Mouse (Mus musculus) forebrain, postnatal 0 days (tissue): ENCODE data around the gene Pigl. TPM values are rescaled to one million over a fixed set of nuclear protein-coding genes. Genes with fewer than 3 reads are reported as not detected.
A peak's percentile ranks its signal among the peaks of the same experiment; 100 is the strongest.

ENCODE experiments used
- ATAC-seq: fragments of 200-750 bp; cut with Nextera tagmentation; 2 replicates; pipeline ENCODE4 v1.8.0; 2017; ENCODE audit warnings: mild to moderate bottlenecking, moderate library complexity
- DNase-seq: peaks from one replicate; pipeline ENCODE4 v3.0.0-alpha.2; 2015
- H3K27ac ChIP-seq: fragments of 300-500 bp; sonication (generic); 2 replicates; pipeline ENCODE4 v1.5.1; 2014; ENCODE audit warnings: low read depth, mild to moderate bottlenecking, antibody characterized with exemption, low read length, moderate library complexity, mixed read lengths
- H3K27me3 ChIP-seq: fragments of 300-500 bp; sonication (generic); 2 replicates; pipeline ENCODE4 v1.6.1; 2014; ENCODE audit warnings: mild to moderate bottlenecking, low read length, mixed read lengths; ENCODE audit not compliant: insufficient read depth
- H3K36me3 ChIP-seq: fragments of 300-500 bp; sonication (generic); 2 replicates; pipeline ENCODE4 v1.6.1; 2014; ENCODE audit warnings: mild to moderate bottlenecking, moderate library complexity; ENCODE audit not compliant: insufficient read depth
- H3K4me1 ChIP-seq: fragments of 300-500 bp; sonication (generic); 2 replicates; pipeline ENCODE4 v1.6.1; 2014; ENCODE audit warnings: antibody characterized with exemption; ENCODE audit not compliant: insufficient read depth
- H3K4me2 ChIP-seq: fragments of 300-500 bp; sonication (generic); 2 replicates; pipeline ENCODE4 v1.6.1; 2014; ENCODE audit warnings: low read depth, mild to moderate bottlenecking, moderate library complexity
- H3K4me3 ChIP-seq: fragments of 300-500 bp; sonication (generic); 2 replicates; pipeline ENCODE4 v1.5.1; 2014; ENCODE audit warnings: low read depth, low read length, mixed read lengths
- H3K9ac ChIP-seq: fragments of 300-500 bp; sonication (generic); 2 replicates; pipeline ENCODE4 v1.6.1; 2014; ENCODE audit warnings: mild to moderate bottlenecking
- H3K9me3 ChIP-seq: fragments of 300-500 bp; sonication (generic); 2 replicates; pipeline ENCODE4 v1.6.1; 2016; ENCODE audit warnings: low read length
- CTCF ChIP-seq: sonication (generic); IDR thresholded peaks from 2 replicates; pipeline ENCODE4 v1.5.1; 2016; ENCODE audit warnings: antibody characterized with exemption, control low read depth, low read depth
- WGBS: fragments of 180-500 bp; shearing (Covaris S2); extraction: QIAGEN DNeasy Blood & Tissue Kit; methylation state at CpG from one replicate; pipeline ENCODE4 v1.1.7; 2014; 5-methylcytosine and 5-hydroxymethylcytosine counted together
- polyA plus RNA-seq: library from polyadenylated mRNA; unstranded; fragments of >200 nt; fragmentation: Nextera tagmentation; extraction: Ambion mirVana; gene quantifications from 2 replicates; pipeline ENCODE4 v1.2.1, GENCODE M21; 2015
- total RNA-seq: library from RNA; depleted of rRNA; stranded (reverse); fragments of >200 nt; gene quantifications from 2 replicates; pipeline ENCODE4 v1.2.3, GENCODE M21; 2014; rRNA removed

Gene Pigl
- total and polyA plus RNA-seq, 2 experiments from 2014 or later: 4.8 to 5.9 TPM

DNA sequence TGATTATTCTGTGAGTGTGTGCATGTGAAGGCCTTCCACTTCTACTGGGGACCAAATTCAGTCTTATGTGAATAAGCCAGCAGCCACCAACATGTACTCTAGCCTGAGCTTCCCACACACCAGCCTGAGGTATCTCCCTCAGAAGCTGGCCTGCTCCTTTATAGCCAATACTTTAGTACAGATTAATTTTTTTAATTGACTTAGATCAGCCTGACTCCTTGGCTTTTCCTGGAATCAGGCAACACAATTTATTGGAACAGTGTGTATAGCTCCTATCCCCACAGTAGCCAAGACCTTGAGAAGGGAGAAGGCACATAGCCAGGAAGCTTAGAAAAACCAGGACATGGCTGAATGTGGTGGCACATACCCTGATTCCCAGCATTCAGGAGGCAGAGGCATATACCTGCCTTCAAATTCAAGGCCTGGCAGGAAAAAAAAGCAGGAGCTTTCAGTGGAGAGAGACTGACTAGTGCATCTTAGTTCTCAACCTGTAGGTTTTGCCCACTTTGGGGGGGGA lies 97.7 kb downstream of the Pigl start:
- Histone ChIP-seq H3K4me1 (peaks cover 22% of the 10 kb centered on the region), H3K4me2 (no peak overlapping the region), H3K9ac (no peak overlapping the region), H3K4me3 (no peak overlapping the region), H3K9me3 (no peaks in the 10 kb centered on the region), H3K36me3 (peaks cover 17% of the 10 kb centered on the region; the same call in 1 of the 2 replicates), H3K27ac (no peak overlapping the region), H3K27me3 (no peaks in the 10 kb centered on the region)
- ATAC-seq (no peak), DNase-seq (no peak)
- no peak for TF ChIP-seq CTCF

- Histone ChIP-seq H3K4me2 (no peak overlapping the region), H3K27ac (no peak overlapping the region), H3K9me3 (no peaks in the 10 kb centered on the region), H3K9ac (no peak overlapping the region), H3K36me3 (peaks cover 17% of the 10 kb centered on the region; the same call in 1 of the 2 replicates), H3K4me3 (no peak overlapping the region), H3K4me1 (peaks cover 22% of the 10 kb centered on the region), H3K27me3 (no peaks in the 10 kb centered on the region)
- 70% methylated on average over 5 of the region's 5 CpGs for WGBS
- TF ChIP-seq CTCF: no peak
- ATAC-seq: no peak
- no peak for DNase-seq
Measured at GRCm38 (mm10) chr11:62557205-62557604, 98.9 kb downstream of the Pigl start.

GRCm38 (mm10) chr11:62558152-62558551 lies 99.9 kb downstream of the Pigl start:
- 68% methylated on average over 2 of the region's 2 CpGs for WGBS

DNA sequence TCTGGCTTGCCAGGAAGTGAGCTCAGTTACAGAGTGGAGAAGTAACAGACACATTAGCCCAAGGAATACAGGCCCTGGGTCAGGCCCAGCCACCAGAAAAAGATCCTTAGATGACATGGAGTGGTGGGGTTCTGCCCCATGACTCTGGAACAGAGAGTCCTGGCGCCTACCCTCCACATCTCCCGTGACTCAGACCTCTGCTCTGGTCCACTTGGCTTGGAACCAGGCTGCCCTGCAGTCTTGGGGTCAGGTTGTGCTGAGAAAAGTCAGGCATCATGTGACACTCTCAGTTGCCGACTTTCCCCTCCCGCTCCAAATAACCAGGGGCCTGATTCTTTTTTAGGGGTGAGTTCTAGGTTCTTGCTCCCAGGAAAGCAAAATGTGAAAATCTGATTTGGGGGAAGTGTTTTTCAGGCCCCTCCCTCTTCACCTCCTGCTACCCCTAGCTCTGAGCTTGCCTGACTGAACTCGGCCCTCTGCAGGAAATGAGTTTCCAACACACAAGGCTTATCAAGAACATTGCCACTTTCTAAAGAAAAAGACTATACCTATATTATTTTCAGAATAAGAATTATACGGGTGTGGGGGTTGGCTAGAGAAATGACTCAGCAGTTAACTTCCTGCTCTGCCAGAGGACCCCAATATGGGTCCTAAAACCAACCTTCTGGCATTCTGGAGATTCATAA lies 100.8 kb downstream of the Pigl start:
- Histone ChIP-seq H3K9ac (no peak overlapping the region), H3K4me1 (peaks cover 13% of the 10 kb centered on the region), H3K36me3 (peaks cover 10% of the 10 kb centered on the region; the same call in 1 of the 2 replicates), H3K9me3 (no peaks in the 10 kb centered on the region), H3K27ac (no peak overlapping the region), H3K4me2 (no peak overlapping the region), H3K4me3 (no peak overlapping the region), H3K27me3 (no peaks in the 10 kb centered on the region)
- DNase-seq (no peak), ATAC-seq (no peak)
- TF ChIP-seq CTCF: no peak
- 71% methylated on average over 6 of the region's 6 CpGs for WGBS

More at GRCm38 (mm10) chr11:62558152-62558551, 99.9 kb downstream of the Pigl start:
- Histone ChIP-seq H3K36me3 (peaks cover 17% of the 10 kb centered on the region; the same call in 1 of the 2 replicates), H3K9me3 (no peaks in the 10 kb centered on the region), H3K4me2 (no peak overlapping the region), H3K4me3 (no peak overlapping the region), H3K9ac (no peak overlapping the region), H3K27me3 (no peaks in the 10 kb centered on the region), H3K4me1 (peaks cover 22% of the 10 kb centered on the region), H3K27ac (no peak overlapping the region)
- TF ChIP-seq CTCF: no peak
- ATAC-seq: no peak
- DNase-seq: no peak

- H3K4me1 ChIP-seq: no peaks in the 10 kb centered on the region
- ATAC-seq: no peak
- TF ChIP-seq CTCF: no peak
- no peak for DNase-seq
- peak overlapping the region; percentile 45 for H3K4me2 ChIP-seq
- no peaks in the 10 kb centered on the region for H3K9me3 ChIP-seq
- H3K36me3 ChIP-seq: no peaks in the 10 kb centered on the region
- H3K27me3 ChIP-seq: no peaks in the 10 kb centered on the region
- H3K4me3 ChIP-seq: peak overlapping the region; percentile 24
- H3K27ac ChIP-seq: no peak overlapping the region
- WGBS: 35% methylated on average over 43 of the region's 43 CpGs
- no peak overlapping the region for H3K9ac ChIP-seq
Measured at GRCm38 (mm10) chr11:62560463-62561016, 102.3 kb downstream of the Pigl start.

DNA sequence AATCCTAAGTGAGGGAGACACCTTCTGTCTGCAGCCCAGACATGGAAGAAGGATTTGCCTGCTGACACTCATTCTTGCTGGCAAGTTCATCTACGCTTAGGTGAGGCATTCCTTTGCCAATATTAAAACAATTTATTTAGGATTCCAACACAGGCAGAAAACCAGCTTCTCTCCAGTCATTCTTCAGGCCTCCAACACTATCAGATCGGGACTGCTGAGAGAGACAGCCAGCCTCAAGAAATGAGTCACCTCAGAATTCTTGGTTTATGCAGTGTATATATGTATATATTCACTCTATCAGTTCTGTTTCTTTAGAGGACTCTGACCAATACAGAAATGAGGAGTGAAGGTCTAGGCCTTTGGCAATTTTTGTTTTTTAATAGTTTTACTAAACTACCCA lies 105.3 kb downstream of the Pigl start:
- ATAC-seq (no peak), DNase-seq (no peak)
- Histone ChIP-seq H3K27me3 (no peaks in the 10 kb centered on the region), H3K27ac (no peak overlapping the region), H3K9me3 (no peaks in the 10 kb centered on the region), H3K4me1 (no peaks in the 10 kb centered on the region), H3K4me2 (no peak overlapping the region), H3K9ac (no peak overlapping the region), H3K36me3 (no peaks in the 10 kb centered on the region), H3K4me3 (no peak overlapping the region)
- 95% methylated on average over 2 of the region's 2 CpGs for WGBS
- no peak for TF ChIP-seq CTCF

Other genes with a start within 250 kb of the Pigl start
- 1.7 and 2.6 TPM in 2 replicates for gene Adora2b, start 209.5 kb upstream of the Pigl start, total RNA-seq
- gene Adora2b, start 209.5 kb upstream of the Pigl start, polyA plus RNA-seq: 3.4 and 4.0 TPM in 2 replicates
- gene Zswim7, start 177.1 kb upstream of the Pigl start, total RNA-seq: 7.3 and 19.6 TPM in 2 replicates
- 19.6 and 23.6 TPM in 2 replicates for gene Zswim7, start 177.1 kb upstream of the Pigl start, polyA plus RNA-seq
- 52.1 and 64.8 TPM in 2 replicates for gene Ttc19, start 177.0 kb upstream of the Pigl start, total RNA-seq
- 24.1 and 34.4 TPM in 2 replicates for gene Ttc19, start 177.0 kb upstream of the Pigl start, polyA plus RNA-seq
- 117 and 122 TPM in 2 replicates for gene Ncor1, start 81 bp downstream of the Pigl start, total RNA-seq
- gene Ncor1, start 81 bp downstream of the Pigl start, polyA plus RNA-seq: 108 and 153 TPM in 2 replicates
- 79.0 and 112 TPM in 2 replicates for gene Cenpv, start 80.8 kb downstream of the Pigl start, total RNA-seq
- gene Cenpv, start 80.8 kb downstream of the Pigl start, polyA plus RNA-seq: 50.8 and 68.0 TPM in 2 replicates
- 1,115 and 1,190 TPM in 2 replicates for gene Ubb, start 92.7 kb downstream of the Pigl start, total RNA-seq
- gene Ubb, start 92.7 kb downstream of the Pigl start, polyA plus RNA-seq: 4,663 and 5,112 TPM in 2 replicates
- 38.1 and 46.6 TPM in 2 replicates for gene Trpv2, start 116.0 kb downstream of the Pigl start, total RNA-seq
- 21.6 and 26.2 TPM in 2 replicates for gene Trpv2, start 116.0 kb downstream of the Pigl start, polyA plus RNA-seq
- gene Lrrc75a, start 190.1 kb downstream of the Pigl start, total RNA-seq: 13.2 and 18.1 TPM in 2 replicates
- gene Lrrc75a, start 190.1 kb downstream of the Pigl start, polyA plus RNA-seq: 6.5 and 7.1 TPM in 2 replicates
- gene Mmgt2, start 190.2 kb downstream of the Pigl start, total RNA-seq: 22.6 and 37.0 TPM in 2 replicates
- gene Mmgt2, start 190.2 kb downstream of the Pigl start, polyA plus RNA-seq: 22.4 and 23.3 TPM in 2 replicates